Mouse (Mus musculus): ENCODE measurements around the gene Actl6a.

DNA sequence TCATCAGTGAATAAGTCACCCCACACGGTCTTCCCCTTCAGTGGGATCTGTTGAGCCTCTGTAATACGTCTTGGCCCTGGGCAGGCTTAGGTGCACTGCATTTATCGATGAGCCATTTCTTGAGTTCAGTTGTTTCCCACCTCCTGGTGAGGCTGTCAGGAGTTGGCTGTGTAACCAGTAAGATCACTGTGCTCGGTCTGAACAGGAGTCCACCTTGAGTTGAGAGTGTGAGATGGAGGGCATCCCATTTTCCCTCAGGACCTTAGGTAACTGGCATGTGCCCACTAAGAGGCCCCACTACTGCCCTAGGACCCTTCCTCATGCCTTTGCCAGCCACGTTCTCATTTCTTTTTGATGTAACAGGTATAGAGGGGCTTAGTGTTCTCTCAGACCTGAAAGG, 19.9 kb downstream of the Actl6a start:
- TF ChIP-seq EP300 (IDR thresholded peaks at IDR 0.05; ENCODE audit: low read depth) (no peak), CTCF (IDR thresholded peaks at IDR 0.05; ENCODE audit: low read depth) (no peak)

Measured in heart, postnatal 0 days (tissue).